Mouse (Mus musculus) induced T-regulatory cell, adult 2 months (primary cell): ENCODE results near the gene Bcan.

Experiments used
- DNase-seq: peaks from one replicate; pipeline ENCODE4 v3.0.0-alpha.2; 2012; ENCODE audit warnings: low read depth

Gene Bcan

DNA sequence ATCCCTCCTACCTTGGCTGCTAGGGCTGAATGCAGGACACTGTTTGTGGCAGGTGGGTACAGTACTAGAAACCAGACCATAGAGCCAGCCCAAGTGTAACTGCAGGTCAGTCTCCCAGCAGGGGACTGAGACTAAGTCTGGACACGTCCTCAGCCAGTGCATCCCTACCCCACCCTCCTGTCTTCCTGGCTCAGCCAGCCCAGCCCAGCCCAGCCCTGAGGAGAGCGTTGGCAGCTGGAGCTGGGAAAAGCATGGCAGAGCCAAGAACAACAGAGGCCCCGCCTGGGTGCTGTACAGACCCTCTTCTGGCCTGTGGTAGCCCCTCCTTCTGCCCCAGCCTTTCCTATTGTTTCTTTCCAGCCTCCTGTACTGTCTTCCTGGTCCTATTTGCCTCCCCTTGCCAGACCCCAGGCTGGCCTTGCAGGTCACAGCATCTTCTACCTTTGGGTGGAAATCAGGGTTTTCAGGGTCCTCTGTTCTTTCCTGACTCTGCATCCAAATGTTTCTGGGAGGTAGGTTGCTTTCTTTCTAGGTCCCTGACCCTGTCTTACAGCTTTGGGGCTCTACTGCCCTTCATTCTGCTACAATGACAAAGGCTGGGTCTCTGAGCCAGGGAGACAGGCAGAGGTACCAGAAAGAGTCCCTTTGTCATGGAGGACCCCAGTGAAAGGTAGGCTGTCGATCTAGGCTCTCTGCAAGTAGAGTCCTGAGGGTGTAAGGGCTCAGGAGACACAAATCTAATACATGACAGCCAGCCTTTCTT lies 55.0 kb downstream of the Bcan start:
- no peak for DNase-seq

GRCm38 (mm10) chr3:87943586-87943985 lies 56.4 kb downstream of the Bcan start:
- no peak for DNase-seq

- no peak for DNase-seq
Observed at GRCm38 (mm10) chr3:87942471-87942870, 57.6 kb downstream of the Bcan start.

DNA sequence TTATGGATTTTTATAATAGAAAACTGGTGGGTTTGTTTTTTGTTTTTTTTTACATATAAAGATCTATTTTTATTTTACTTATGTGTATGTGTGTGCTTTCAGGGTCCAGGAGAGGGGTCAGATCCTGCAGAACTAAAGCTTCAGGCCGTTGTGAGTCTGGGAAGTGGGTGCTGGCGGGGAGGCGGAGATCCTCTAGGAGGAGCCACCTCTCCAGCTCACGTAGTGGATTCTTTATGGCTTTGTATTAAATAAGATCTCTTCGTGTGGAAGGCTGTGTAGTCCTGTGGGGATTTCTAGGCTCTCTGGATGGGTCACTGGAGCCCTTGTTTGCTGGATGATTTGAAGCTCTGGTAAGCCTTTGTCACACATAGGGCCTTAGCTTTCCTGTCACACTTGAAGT lies 59.4 kb downstream of the Bcan start:
- no peak for DNase-seq
